Mouse (Mus musculus) left cerebral cortex, postnatal 14 days (tissue): ENCODE measurements around the gene Gabrr1. TPM values are rescaled to one million over a fixed set of nuclear protein-coding genes. Genes with fewer than 3 reads are reported as not detected.
"Not testable (repeated sequence)": the region's sequence is repeated elsewhere in the genome, so short reads cannot be mapped to it uniquely, and the experiment has no call there.

Experiments
- DNase-seq, 2 experiments: peaks; one replicate each; pipeline ENCODE4 v3.0.0; 2021 to 2022; ENCODE audit warnings: low spot score in 2 of 2, mixed read lengths in 1 of 2
- intact Hi-C: fragments of 180-260 bp; cut with DNase I; formaldehyde crosslinking; loops from one replicate; pipeline ENCODE4 v1.15.1; 2025
- long read RNA-seq, 2 experiments: library from polyadenylated mRNA; stranded (forward); transcript quantifications; one replicate each; pipeline ENCODE4 v2.0.0; 2021
- total RNA-seq, 2 experiments: library from RNA; stranded (reverse); gene quantifications; 2 replicates each; pipeline ENCODE4 v1.2.3; 2021

Gabrr1 gene
- total RNA-seq = not detected
- long read RNA-seq, experiment 1, partial matches to known transcripts = 0 of 1 reads
- long read RNA-seq, experiment 1, other reads (novel, unspliced or antisense) = 1 of 1 reads
- long read RNA-seq, experiment 2 = 0 reads

DNA sequence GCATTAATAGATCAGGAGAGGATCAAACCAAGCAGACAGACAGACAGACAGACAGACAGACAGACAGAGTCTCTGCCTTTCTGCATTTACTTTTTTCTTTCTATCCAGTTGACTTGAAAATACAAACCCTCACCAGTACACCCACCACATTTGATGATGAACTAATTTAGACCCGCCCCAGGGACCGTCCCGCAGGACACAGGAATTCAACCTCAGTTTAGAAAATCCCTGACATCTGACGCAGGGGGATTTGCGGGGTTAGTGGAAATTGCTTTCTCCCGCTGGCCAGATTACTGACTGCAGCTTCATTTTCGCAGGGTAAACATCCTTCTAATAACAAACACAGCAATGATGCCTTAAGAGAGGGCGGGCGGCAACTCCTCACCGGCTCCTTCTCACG, at the start of gene Gabrr1:
Gene Gabrr1, plus strand, starts transcription at position 301 of the 400 bp plus-strand sequence.
- intact Hi-C loops = loop anchor here (5.0 kb wide), 1 partner anchor 55 kb away; the partner anchor contains the start of gene Pm20d2
- no peak for DNase-seq

DNA sequence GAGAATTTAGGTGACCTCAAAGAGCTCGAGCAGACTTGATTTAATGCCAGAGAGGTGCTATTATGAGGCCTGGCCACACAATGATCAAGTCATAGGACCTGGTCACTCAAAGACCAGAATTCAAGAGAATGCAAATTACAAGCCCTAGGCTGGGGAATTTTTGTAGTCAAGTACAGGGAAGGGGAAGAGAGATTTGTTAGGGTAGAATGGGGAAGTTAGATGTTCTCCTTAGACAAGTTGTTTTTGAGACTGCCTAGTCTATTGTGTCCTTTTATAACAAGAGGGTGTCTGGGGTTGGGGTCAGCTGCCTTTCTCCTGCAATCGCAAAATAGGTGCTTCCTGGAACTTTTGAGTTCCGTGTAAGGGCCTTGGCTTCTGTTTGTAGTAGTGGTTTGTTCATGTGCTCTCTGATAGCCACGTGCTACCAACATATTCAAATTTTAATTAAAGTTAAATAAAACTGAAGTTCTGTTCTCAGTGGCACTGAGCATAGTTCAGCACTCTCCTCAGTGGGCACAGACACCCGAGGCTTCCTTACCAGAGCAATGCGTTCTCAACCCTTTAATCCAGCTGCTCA, 33.1 kb upstream of the Gabrr1 start:
- peak; percentile 10 to 42 for DNase-seq
- intact Hi-C loops = no loop called here

GRCm38 (mm10) chr4:33109720-33110458, 22.4 kb upstream of the Gabrr1 start:
- DNase-seq = no peak
- intact Hi-C loops = loop anchor here (10.0 kb wide), 1 partner anchor 335 kb away; no protein-coding TSS in a partner anchor

- intact Hi-C loops = loop anchor here (10.0 kb wide), 1 partner anchor 336 kb away; no protein-coding TSS in a partner anchor
- DNase-seq = no peak
These were observed 21.5 kb upstream of the Gabrr1 start for GRCm38 (mm10) chr4:33110845-33111244.

DNA sequence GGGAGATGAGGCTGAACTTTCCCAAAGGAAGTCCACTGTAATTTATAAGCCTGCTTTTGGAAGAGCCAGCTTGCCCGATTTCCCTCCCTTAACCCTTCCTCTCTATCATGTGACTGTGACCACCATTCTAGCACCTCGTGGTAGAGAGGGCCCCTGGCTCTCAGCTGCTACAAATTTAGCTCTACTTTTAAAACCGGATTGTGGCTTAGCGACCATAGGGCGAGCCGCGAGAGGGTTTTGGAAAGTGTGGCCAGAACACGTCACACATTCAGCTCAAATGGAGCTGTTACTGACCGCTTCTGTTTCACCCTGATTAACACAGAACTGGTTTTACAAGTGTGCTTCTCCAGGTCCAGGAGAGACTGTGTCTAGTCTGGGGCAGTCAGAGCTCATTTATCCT, 21.0 kb upstream of the Gabrr1 start:
- DNase-seq = no peak
- intact Hi-C loops = loop anchor here (10.0 kb wide), 1 partner anchor 337 kb away; no protein-coding TSS in a partner anchor

- intact Hi-C loops = loop anchor here (10.0 kb wide), 1 partner anchor 338 kb away; no protein-coding TSS in a partner anchor
- DNase-seq = not testable (repeated sequence)
These were observed 19.5 kb upstream of the Gabrr1 start for GRCm38 (mm10) chr4:33112866-33113265.

DNA sequence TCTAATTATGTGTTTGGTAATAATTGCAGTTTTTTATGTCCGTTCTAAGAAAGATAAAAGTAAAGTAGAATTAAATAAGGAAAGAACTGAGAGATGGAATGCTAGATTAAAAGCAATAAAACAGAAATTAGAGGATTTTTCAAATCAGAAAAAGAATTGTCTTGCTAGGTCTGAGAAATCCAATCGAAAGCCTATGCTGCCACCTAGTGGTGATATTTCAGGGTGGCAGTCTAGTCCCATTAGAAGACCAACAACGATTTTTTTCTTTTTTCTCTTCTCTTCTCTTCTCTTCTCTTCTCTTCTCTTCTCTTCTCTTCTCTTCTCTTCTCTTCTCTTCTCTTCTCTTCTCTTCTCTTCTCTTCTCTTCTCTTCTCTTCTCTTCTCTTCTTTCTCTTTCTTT, 13.2 kb upstream of the Gabrr1 start:
- intact Hi-C loops = loop anchor here (5.0 to 10.0 kb wide), 2 partner anchors 167 to 344 kb away; partner anchors contain the start of gene Ankrd6

GRCm38 (mm10) chr4:33124493-33124892, 7.8 kb upstream of the Gabrr1 start:
- intact Hi-C loops = no loop called here
- peak; percentile 49 to 63 for DNase-seq

More for the DNA sequence above, 13.2 kb upstream of the Gabrr1 start:
- peak; percentile 90 to 94 for DNase-seq

- intact Hi-C loops = loop anchor here (1.0 to 5.0 kb wide), 2 partner anchors 77 to 167 kb away; no protein-coding TSS in a partner anchor
- DNase-seq = peak; percentile 16 to 30
These were observed 6.8 kb upstream of the Gabrr1 start for GRCm38 (mm10) chr4:33125409-33126084.

DNA sequence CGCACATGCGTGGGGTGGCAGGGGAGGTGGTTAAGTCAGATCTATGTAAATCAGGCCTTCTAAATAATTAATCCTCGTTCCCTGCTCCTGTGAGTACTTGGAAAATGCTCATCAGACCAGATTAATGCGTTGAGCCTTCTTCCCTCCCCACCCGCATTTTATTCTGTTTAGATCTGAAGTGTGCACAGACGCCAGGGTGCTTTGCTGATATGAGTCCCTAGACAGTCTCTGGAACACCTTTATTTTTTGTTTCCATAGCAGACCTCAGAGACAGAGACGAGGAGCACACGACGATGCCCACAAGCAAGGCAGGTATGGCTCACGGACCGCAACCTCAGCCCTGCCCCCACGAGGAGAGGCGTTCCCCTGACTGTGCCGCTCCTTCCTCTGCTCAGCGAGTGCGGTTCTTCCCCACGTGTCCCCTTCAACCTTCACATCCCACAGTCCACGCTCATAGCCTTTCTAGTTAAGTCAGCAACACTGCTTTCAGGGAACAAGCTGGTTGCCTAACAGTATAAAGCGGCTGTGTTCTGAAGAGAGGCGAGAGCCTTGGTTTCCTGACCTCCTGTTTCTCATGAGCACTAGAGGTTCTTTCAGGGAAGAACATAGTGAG, 14.5 kb downstream of the Gabrr1 start:
- intact Hi-C loops = no loop called here
- peak in 1 of 2 experiments; percentile 7 for DNase-seq

DNA sequence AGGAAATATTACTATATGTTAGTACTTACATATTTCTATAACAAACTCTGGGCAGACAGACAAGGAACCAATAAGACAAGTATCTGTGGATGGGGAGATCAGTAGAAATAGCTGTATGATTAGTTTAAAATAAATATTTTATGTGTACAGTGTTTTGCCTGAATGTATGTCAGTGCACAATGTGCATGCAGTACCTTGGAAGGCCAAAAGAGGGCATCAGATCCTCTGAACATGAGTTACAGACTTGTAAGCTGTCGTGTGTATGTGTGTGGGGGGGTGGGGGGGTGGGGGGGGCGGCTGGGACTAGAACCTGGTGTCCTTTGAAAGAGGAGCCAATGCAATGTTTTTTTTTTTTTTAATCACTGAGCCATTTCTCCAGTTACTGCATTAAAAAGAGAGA, 15.5 kb downstream of the Gabrr1 start:
- intact Hi-C loops = loop anchor here (2.0 kb wide), 1 partner anchor 145 kb away; no protein-coding TSS in a partner anchor
- DNase-seq = peak; percentile 46 to 52

DNA sequence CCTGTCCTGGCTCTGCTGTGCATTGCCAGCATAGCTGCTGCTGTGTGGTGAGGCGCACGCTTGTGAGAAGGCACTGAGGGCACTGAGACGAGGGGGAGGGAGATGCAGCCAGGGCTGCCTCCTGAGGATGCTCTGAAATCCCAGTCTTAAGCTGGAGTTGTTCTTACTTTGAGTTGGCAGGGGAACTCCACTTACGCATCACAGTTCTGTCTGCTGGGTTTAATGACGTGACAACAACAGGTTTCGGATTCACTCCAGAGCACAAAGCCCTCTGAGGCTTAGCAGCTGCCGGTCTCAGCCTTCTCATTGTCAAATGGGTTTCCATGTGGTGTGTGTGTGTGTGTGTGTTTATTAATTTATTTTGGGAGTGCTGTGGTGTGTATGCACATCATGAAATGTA, 16.8 kb downstream of the Gabrr1 start:
- intact Hi-C loops = loop anchor here (2.0 kb wide), 1 partner anchor 144 kb away; no protein-coding TSS in a partner anchor
- DNase-seq = no peak

DNA sequence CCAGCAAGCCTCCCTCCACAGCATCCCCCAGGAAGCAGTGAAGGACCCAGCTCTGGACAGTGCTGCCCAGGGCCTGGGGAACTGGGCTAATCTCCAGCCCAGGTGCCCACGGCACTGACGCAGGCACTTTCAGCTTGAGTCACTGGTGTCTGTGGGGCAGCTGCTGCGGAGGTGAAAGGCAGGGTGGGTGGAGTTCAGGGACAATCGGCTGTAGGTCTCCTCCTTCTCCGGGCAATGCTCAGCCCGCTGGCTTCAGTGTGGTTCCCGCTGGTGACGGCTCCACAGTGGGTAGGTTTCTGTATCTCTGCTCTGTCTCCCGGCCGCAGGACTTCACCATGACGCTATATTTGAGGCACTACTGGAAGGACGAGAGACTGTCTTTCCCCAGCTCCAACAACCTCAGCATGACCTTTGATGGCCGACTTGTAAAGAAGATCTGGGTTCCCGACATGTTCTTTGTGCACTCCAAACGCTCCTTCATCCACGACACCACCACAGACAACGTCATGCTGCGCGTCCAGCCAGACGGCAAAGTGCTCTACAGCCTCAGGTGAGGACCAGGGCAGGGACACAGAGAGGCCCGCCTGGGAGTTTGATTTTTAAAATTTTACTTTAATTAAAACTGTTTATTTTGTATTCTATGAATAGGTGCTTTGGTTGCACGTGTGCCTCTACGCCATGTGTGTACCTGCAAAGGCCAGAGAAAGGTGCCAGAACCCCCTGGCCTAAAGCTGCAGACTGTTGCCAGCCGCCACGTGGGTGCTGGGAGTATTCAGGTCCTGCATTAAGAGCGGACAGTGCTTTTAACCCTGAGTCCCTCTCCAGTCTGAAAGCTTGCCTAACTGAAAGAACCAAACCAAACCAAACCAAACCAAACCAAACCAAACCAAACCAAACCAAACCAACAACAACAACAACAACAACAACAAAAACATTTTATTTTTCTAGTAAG, 20.0 kb downstream of the Gabrr1 start:
- DNase-seq = no peak
- intact Hi-C loops = no loop called here

- peak in 1 of 2 experiments; percentile 15 for DNase-seq
- intact Hi-C loops = no loop called here
These were observed 51.2 kb downstream of the Gabrr1 start for GRCm38 (mm10) chr4:33183477-33183876.

GRCm38 (mm10) chr4:33188164-33188563, 55.8 kb downstream of the Gabrr1 start:
- intact Hi-C loops = loop anchor here (5.0 kb wide), 1 partner anchor 56 kb away; the partner anchor contains the start of gene Gabrr1
- DNase-seq = peak; percentile 36 to 60

DNA sequence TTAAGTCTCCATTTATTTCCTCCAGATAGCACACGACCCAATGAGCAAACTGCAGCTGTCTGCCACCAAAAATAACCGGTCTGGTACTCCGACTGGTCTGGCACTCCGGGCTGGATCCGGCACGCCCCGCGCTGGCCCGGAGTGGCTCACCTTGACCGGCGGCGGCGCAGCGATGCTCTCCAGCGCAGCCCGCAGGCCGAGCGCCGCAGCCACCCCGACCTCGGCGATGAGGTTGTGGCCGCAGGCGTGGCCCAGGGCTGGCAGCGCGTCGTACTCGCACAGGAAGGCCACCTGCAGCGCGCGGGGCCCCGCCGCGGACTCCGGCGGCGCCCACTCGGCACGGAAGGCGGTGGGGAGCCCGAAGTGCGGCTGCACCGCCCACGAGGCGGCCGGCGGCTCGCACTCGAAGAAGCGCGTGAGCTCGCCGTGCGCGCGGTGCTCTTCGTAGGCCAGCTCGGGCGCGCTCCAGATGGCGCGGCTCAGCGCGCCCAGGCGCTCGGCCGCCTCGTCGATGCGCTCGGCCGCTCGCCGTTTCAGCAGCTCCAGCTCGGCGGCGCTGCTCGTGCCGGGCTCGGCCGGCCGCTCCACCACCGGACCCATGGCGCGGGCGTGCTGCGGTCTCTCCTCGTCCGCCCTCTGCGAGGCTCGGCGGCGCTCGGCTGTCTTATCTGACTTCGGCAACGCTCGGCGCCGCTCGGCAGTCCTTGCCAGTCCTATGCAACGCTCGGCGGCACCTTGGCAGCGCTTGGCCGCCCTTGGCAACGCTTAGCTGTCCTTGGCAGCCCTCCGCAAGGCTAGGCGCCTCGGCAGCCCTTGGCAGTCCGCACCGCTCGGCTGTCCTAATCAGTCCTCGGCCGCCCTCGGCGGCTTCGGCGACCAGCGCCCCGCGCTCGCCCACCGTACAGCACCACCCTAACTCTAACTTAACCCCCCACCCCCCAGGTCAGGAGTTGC, 56.7 kb downstream of the Gabrr1 start:
- DNase-seq = peak; percentile 87 to 94
- intact Hi-C loops = loop anchor here (5.0 kb wide), 1 partner anchor 57 kb away; the partner anchor contains the start of gene Gabrr1

DNA sequence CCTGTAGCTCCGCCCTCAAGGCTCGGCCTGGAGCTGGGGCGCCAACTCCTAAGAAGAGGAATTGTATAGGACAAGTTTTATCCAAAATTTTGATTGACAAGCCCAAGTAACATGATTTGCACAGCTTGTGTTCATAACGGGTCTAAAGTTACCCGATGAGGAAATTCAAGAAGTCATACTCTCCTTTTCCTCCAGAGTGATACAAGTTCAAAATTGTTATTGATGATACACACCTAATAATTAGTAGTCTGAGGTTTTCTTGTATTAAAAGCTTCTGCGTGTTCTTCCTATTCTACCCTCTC, 57.4 kb downstream of the Gabrr1 start, which contains the start of gene Pm20d2:
Gene Pm20d2, minus strand, starts transcription at position 3 of the 302 bp plus-strand sequence.
- intact Hi-C loops = loop anchor here (5.0 kb wide), 1 partner anchor 57 kb away; the partner anchor contains the start of gene Gabrr1
- no peak for DNase-seq
